Mouse (Mus musculus) megakaryocyte-erythroid progenitor cell, adult 5-6 weeks (primary cell): Measurements from ENCODE around the gene Haus5. TPM values are rescaled to one million over a fixed set of nuclear protein-coding genes. Genes with fewer than 3 reads are reported as not detected.

Source experiments
- ATAC-seq: replicated peaks from 2 replicates; pipeline ENCODE4 v1.8.0; 2016; ENCODE audit warnings: mild to moderate bottlenecking, inconsistent platforms; ENCODE audit not compliant: severe bottlenecking, poor library complexity, low FRiP score, low TSS enrichment
- total RNA-seq, 2 experiments: library from RNA; stranded (forward) in 1 of 2; stranded (reverse) in 1 of 2; fragments of 200-1000, 215-1000 nt in 1 of 2; fragments of >200 nt in 1 of 2; fragmentation: Nextera tagmentation in 1 of 2; gene quantifications; 2 replicates each; pipeline ENCODE4 v1.2.3; 2014 to 2017

The Haus5 gene
- total RNA-seq (2014; fragmentation: Nextera tagmentation): 32.4 and 43.6 TPM in 2 replicates
- 17.4 and 24.7 TPM in 2 replicates for total RNA-seq (2017)

DNA sequence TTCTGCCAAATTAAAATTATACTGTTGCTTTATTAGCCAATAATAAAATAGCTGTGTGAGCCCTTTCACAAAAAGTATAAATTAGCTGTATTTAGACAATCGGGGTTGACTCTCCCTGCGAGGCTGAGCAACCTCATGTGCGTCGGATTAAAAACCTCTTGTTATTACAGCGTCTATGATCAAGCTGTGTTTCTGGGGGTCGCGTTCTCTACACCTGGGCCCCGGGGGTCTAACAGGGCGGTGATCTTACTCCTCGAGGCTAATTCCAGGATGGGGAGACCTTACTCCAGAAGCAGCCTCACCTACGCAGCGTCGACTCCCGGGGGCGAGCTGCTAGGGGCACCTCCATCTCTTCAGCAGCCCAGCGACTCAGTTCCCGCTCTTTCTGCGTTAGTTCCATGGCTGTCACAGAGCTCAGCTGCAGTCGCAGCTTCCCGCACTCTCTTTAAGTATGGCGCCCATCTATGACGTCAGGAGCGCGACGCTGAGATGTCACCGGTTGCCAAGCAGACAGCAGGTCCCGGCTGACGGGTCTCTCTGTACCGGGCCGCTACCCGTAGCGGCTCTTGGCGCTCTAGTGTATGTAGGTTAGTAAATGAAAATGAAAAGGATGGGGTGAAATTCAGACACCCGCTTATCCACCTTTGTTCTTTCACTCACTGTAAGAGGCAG lies at the start of gene Haus5:
Gene Haus5, minus strand, starts transcription at position 466 of the 672 bp plus-strand sequence.
- peak; percentile 98 for ATAC-seq

DNA sequence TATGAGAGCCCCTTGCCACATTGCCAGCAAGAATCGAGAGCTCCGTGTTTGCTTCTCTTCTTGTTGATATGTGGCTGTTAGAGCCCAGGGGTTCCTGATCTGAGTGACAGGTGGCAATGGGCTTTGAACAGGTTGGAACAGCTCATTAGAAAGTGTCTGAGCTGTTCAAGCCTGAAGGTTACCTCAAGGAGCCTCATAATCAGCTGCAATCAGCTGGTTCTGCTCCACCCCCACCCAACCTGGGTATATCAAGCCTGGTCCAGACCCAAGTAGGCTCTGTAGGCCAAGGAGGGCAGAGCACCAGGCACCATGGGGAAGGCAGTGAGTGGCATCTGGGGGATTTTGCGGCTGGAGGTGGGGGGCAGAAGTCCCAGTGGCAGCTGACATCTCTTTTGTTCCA lies 47.1 kb upstream of the Haus5 start, which contains the start of gene Atp4a:
Gene Atp4a, plus strand, starts transcription at position 268 of the 400 bp plus-strand sequence.
- 0 out of 2 replicates have a peak, but pooled peaks have one; percentile 35 for ATAC-seq

GRCm38 (mm10) chr7:30707441-30707840 lies 42.6 kb upstream of the Haus5 start:
- ATAC-seq: no peak

DNA sequence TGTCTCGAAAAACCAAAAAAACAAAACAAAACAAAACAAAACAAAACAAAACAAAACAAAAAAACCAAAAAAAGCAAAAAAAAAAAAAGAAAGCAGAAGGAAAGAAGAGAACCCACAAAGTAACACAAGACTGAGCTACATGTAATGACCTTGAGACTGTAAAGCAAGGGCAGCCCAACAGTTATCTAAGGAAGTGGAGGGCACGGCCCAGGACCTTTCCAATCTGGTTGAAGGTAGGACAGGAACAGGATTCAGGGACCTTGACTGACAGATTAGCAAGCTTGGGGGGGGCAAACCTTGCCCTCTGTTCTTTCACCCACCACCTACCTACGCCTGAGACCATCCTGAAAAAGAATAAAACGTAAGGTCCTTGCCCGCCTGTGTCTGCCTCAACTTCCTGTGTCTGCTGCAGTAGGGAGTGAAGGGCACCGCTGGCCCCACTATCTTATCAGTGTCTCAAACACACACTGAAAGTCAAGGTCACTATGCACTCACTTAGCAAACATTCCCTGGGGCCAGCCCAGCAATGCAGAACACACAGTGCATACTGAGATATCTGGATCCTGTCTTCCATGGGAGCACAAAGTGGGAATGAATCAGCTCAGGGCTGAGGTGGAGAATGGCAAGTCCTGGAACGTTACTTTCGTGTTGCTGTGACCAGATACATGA lies 41.6 kb upstream of the Haus5 start:
- peak; percentile 70; the same call in 1 of the 2 replicates for ATAC-seq

GRCm38 (mm10) chr7:30698589-30698988 lies 33.8 kb upstream of the Haus5 start, which contains the start of gene 2200002J24Rik:
Gene 2200002J24Rik, plus strand, starts transcription at chr7:30698926.
- ATAC-seq: peak; percentile 55; the same call in 1 of the 2 replicates

DNA sequence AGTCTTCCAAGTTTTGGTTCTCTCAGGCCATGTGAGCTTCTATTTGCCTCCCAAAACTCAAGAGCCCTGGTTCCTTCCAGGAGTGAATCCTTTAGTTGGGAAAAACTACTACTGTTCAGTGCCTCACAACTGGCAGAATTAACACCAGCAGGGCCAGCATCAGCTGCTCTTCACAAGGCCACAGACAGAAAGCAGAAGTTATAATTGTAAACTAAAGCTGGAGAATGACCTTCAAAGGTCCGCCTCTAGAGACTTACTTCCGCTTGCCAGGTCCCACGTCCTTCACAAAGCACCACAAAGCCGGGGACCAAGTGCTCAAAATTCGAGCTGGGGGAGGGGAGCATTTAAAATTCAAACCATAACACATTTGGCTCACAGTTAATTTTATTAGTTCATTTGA lies 33.3 kb upstream of the Haus5 start:
- ATAC-seq: no peak

DNA sequence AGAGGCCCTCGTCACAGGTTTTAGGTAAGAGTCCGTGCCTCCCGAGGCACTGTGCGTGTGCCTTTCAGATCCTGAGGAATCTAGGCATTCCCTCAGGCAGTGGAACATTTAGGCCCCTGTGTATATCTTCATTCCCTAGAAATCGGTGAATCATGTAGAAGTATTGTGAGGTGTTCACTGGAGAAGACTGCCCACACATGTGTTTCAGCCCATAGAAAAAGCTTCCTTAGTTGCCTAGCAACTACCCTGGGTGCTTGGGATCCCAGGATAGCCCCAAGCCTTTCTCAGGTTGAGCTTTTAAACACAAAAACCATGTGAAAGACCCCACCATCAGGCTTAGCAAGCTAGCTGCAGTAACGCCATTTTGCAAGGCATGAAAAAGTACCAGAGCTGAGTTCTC lies 23.5 kb upstream of the Haus5 start:
- no peak for ATAC-seq

DNA sequence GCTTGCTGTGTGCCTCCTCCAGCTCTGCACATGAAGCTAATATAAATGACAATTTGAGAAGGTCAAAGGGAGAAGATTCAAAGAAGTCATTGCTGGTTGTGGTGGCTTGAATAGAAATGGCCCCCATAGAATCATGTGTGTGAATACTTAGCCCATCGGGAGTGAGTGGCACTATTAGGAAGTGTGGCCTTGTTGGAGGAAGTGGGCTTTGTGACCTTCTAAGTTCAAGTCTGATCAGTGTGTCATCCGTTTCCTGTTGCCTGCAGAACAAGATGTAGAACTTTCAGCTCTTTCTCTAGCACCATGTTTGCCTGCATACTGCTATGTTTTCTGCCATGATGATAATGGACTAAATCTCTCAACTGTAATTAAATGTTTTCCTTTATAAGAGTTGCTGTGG lies 18.6 kb upstream of the Haus5 start:
- no peak for ATAC-seq

- ATAC-seq: no peak
Measured at GRCm38 (mm10) chr7:30681897-30682296, 17.1 kb upstream of the Haus5 start.

DNA sequence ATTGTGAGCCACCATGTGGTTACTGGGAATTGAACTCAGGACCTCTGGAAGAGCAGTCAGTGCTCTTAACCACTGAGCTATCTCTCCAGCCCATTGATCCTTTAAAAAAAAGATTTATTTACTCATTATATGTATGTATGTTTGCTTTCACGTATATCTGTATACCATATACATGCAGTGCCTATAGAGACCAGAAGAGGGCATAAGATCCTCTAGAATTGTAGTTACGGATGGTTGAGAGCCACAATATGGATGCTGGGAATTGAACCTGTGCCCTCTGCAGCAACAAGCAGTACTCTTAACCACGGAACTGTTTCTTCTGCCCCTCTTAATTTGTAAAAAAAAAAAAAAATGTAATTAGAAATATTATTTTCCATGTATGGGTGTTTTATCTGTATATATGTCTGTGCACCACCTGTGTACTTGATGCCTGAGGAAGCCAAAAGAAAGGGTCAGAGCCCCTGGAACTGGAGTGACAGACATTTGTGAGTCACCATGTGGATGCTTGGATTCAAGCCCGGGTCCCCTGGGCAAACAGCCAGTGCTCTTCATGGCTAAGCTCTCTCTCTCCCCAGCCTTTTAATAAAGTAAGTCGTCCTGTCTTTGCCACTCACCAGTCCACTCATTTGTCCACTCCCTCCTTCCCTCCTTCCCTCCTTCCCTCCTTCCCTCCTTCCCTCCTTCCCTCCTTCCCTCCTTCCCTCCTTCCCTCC lies 13.6 kb upstream of the Haus5 start:
- no peak for ATAC-seq

- ATAC-seq: no peak
Measured at GRCm38 (mm10) chr7:30671480-30671879, 6.7 kb upstream of the Haus5 start, which contains the start of gene Pmis2. Gene Pmis2, minus strand, starts transcription at chr7:30671605.

GRCm38 (mm10) chr7:30669229-30669628 lies 4.4 kb upstream of the Haus5 start:
- peak; percentile 55 for ATAC-seq

- no peak for ATAC-seq
Measured at GRCm38 (mm10) chr7:30665321-30665720, 527 bp upstream of the Haus5 start.

GRCm38 (mm10) chr7:30649591-30650540 lies 14.9 kb downstream of the Haus5 start, which contains the start of gene Rbm42:
Gene Rbm42, minus strand, starts transcription at chr7:30650317.
- ATAC-seq: peak; percentile 100

DNA sequence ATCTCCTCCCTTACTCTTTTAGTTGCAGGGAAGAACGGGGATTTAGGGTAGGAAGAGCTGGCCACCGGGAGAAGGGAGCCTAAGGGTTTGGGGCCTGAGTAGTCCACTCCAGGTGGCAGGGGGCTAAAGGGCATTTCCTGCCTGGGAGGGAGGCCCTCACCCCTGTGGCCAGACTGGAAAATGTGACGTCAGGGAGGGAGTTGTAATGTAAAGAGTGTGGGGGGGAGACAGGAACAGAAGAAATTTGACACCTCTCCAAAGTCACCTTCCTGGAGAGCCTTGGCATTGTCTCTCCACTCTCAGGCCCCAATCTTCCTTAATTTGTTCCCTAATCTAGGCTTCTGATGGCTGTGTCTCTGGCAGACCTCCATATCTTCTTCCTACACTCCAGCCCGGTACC lies 25.7 kb downstream of the Haus5 start:
- no peak for ATAC-seq

- ATAC-seq: no peak
Measured at GRCm38 (mm10) chr7:30636395-30636794, 28.4 kb downstream of the Haus5 start.

GRCm38 (mm10) chr7:30635752-30636151 lies 29.0 kb downstream of the Haus5 start, which contains the start of gene Etv2:
Gene Etv2, minus strand, starts transcription at chr7:30635852.
- ATAC-seq: no peak

- peak; percentile 81 for ATAC-seq
Measured at GRCm38 (mm10) chr7:30634621-30635020, 30.2 kb downstream of the Haus5 start.
